Mouse (Mus musculus): ENCODE data around the gene Icam2. TPM values are rescaled to one million over a fixed set of nuclear protein-coding genes. Genes with fewer than 3 reads are reported as not detected.
A peak's percentile ranks its signal among the peaks of the same experiment; 100 is the strongest.

Gene Icam2
- polyA plus RNA-seq (2015; fragmentation: Nextera tagmentation; extraction: Ambion mirVana): 28.7 and 30.1 TPM in 2 replicates

DNA sequence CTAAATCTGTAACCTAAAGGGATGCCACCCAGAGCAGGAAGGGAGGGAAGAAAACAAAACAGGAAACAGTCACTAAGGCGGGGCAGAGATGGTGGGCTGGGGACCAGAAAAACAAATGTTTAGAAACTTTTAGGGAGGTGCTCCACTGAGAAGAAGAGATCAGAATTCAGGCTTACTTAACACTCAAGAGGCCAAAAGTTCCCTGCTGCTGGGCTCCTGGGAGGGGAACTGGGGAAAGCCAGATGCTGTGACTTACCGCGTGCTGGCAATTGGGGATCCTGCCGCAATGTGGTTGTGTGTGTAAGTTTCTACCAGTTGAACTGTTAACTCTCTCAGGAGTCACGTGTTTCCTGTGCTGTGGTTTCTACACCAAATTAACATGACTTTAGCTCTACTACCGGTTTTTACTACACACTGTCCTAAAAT is at the start of gene Icam2:
Gene Icam2 (minus strand): TSS at position 285 of the 426 bp plus-strand sequence.
- H3K4me1 ChIP-seq: peaks cover 16% of the 10 kb centered on the region
- no peaks in the 10 kb centered on the region for H3K36me3 ChIP-seq
- no peak within 1 kb of the TSS for H3K9ac ChIP-seq
- no peak within 1 kb of the TSS for H3K4me3 ChIP-seq
- H3K27me3 ChIP-seq: no peaks in the 10 kb centered on the region
- H3K4me2 ChIP-seq (replicated peaks): no peak within 1 kb of the TSS
- 56% methylated on average over 6 of the region's 6 CpGs for WGBS
- H3K27ac ChIP-seq: no peak within 1 kb of the TSS
- no peaks in the 10 kb centered on the region for H3K9me3 ChIP-seq
- ATAC-seq (ENCODE audit: low FRiP score, low read depth): no peak

DNA sequence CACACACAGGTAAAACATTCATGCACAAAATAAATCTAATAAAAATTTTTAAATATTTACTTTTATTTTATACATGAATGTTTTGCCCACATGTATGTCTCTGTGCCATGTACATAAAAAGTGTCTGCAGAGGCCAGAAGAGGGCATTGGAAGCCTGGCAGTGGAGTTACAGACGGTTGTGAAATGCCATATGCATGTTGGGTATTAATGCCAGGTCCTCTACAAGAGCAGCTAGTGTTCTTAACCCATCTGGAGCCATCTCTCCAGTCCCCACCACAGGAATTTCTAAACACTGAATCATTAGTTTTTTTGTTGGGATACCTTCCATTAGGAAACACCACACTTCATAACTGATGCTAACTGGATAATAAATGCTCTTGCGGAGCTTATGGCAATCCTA is 49.7 kb upstream of the Icam2 start:
- no peak overlapping the region for H3K9ac ChIP-seq
- H3K4me3 ChIP-seq: no peak overlapping the region
- WGBS: 76% methylated on average over 2 of the region's 2 CpGs
- no peaks in the 10 kb centered on the region for H3K9me3 ChIP-seq
- no peaks in the 10 kb centered on the region for H3K4me1 ChIP-seq
- H3K4me2 ChIP-seq (replicated peaks): no peak overlapping the region
- H3K27me3 ChIP-seq: no peaks in the 10 kb centered on the region
- no peak overlapping the region for H3K27ac ChIP-seq
- H3K36me3 ChIP-seq: peaks cover 8% of the 10 kb centered on the region; the same call in 1 of the 2 replicates
- ATAC-seq (ENCODE audit: low FRiP score, low read depth): no peak

DNA sequence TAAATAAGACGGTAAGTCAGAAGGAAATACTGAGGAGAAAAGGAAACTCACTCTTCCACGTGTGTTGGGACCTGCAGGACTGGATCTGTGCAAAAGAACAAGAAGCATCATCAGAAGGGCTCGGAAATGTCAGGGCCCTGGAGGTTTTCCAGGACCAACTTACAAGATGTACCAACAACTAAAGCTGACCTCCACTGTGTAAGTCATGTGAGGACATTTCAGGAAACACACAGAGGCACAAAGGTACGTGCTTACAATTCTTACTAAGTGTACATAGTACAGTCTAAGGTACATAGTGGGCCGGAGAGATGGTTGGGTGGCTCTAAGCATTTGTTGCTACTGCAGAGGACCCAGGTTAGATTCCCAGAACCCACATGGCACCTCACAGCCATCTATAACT is 49.2 kb upstream of the Icam2 start:
- 89% methylated on average over 5 of the region's 5 CpGs for WGBS

DNA sequence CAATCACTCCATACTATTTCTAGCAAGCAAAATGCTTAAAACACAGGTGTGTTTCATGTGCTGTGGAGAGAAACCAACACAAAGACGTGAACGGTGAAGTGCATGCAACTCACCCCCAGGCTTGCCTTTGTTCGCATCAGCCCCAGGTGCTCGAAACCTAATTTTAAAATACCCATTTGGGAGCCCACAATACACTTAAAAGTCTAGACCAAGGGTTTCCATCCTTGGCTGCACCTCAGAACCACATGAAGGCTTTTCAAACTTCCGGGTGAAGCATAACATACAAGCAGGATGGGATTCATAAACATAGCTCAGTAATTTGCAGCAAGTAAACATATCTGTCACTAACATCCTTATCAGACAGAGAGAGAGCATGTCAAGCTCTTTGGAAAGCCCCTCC is 42.5 kb upstream of the Icam2 start:
- WGBS: 88% methylated on average over 5 of the region's 5 CpGs
- Histone ChIP-seq H3K4me3 (no peak overlapping the region), H3K27me3 (no peaks in the 10 kb centered on the region), H3K4me2 (replicated peaks) (no peak overlapping the region), H3K9me3 (no peaks in the 10 kb centered on the region), H3K27ac (no peak overlapping the region), H3K36me3 (peaks cover 25% of the 10 kb centered on the region; the same call in 1 of the 2 replicates), H3K9ac (no peak overlapping the region), H3K4me1 (peaks cover 4% of the 10 kb centered on the region; the same call in 1 of the 2 replicates)
- ATAC-seq (ENCODE audit: low FRiP score, low read depth): no peak

More for the DNA sequence above, 49.2 kb upstream of the Icam2 start:
- no peaks in the 10 kb centered on the region for H3K27me3 ChIP-seq
- H3K4me3 ChIP-seq: no peak overlapping the region
- no peaks in the 10 kb centered on the region for H3K4me1 ChIP-seq
- no peak overlapping the region for H3K9ac ChIP-seq
- no peaks in the 10 kb centered on the region for H3K9me3 ChIP-seq
- H3K27ac ChIP-seq: no peak overlapping the region
- ATAC-seq (ENCODE audit: low FRiP score, low read depth): no peak
- peaks cover 11% of the 10 kb centered on the region; the same call in 1 of the 2 replicates for H3K36me3 ChIP-seq
- H3K4me2 ChIP-seq (replicated peaks): no peak overlapping the region

DNA sequence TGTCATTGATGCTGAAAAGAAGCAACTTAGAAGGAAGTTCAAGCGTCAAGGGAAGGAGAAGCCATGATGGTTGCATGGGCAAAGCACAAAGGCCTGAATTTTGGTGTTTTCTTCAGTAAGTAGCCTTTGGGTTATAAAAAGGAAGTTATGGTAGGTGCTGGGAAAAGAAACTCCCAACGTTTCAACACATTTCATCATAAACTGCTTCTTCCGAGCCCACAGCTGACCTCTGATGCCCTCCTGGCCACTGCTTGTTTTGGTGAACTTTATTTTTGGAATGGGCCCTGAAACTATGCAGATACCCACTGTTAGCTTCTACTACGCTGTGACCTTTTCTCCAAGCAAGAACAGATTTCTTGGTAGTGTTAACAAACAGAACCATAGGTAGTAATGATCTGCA is 41.8 kb upstream of the Icam2 start:
- WGBS: 82% methylated on average over 4 of the region's 4 CpGs
- Histone ChIP-seq H3K27me3 (no peaks in the 10 kb centered on the region), H3K36me3 (peaks cover 25% of the 10 kb centered on the region; the same call in 1 of the 2 replicates), H3K4me1 (peaks cover 4% of the 10 kb centered on the region; the same call in 1 of the 2 replicates), H3K9ac (no peak overlapping the region), H3K4me3 (no peak overlapping the region), H3K9me3 (no peaks in the 10 kb centered on the region), H3K27ac (no peak overlapping the region), H3K4me2 (replicated peaks) (no peak overlapping the region)
- no peak for ATAC-seq (ENCODE audit: low FRiP score, low read depth)

GRCm38 (mm10) chr11:106428556-106428955 is 40.7 kb upstream of the Icam2 start:
- Histone ChIP-seq H3K4me3 (no peak overlapping the region), H3K4me2 (replicated peaks) (no peak overlapping the region), H3K9me3 (no peaks in the 10 kb centered on the region), H3K9ac (no peak overlapping the region), H3K27ac (no peak overlapping the region), H3K36me3 (peaks cover 17% of the 10 kb centered on the region; the same call in 1 of the 2 replicates), H3K4me1 (peaks cover 4% of the 10 kb centered on the region; the same call in 1 of the 2 replicates), H3K27me3 (no peaks in the 10 kb centered on the region)
- WGBS: 76% methylated on average over 2 of the region's 2 CpGs
- ATAC-seq (ENCODE audit: low FRiP score, low read depth): no peak

- no peak for ATAC-seq (ENCODE audit: low FRiP score, low read depth)
Observed at GRCm38 (mm10) chr11:106428106-106428505, 40.2 kb upstream of the Icam2 start.

DNA sequence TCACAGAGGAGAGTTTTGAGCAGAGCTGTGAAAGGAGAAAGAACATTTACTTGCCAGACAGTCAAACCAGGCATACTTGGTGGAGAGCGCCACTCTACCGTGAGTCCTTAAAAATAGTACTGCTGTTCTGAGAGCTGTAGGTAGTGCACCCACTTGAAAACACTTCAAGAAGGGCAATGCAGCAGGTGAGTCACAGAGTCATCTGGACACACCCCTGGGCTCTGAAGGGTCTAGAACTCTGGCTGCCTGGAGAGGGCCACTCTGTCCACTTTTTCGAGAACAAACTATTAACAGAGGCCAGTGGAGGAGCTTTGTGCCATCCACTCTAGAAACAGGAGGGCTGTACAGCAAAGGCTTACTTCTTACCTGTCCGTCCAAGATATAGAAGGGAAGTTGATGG is 38.6 kb upstream of the Icam2 start:
- H3K4me3 ChIP-seq: no peak overlapping the region
- no peak overlapping the region for H3K4me2 ChIP-seq (replicated peaks)
- peaks cover 19% of the 10 kb centered on the region for H3K36me3 ChIP-seq
- no peaks in the 10 kb centered on the region for H3K9me3 ChIP-seq
- H3K4me1 ChIP-seq: peaks cover 4% of the 10 kb centered on the region; the same call in 1 of the 2 replicates
- no peak for ATAC-seq (ENCODE audit: low FRiP score, low read depth)
- WGBS: 96% methylated on average over 4 of the region's 4 CpGs
- H3K27me3 ChIP-seq: no peaks in the 10 kb centered on the region
- no peak overlapping the region for H3K9ac ChIP-seq
- no peak overlapping the region for H3K27ac ChIP-seq

More at GRCm38 (mm10) chr11:106428106-106428505, 40.2 kb upstream of the Icam2 start:
- Histone ChIP-seq H3K27ac (no peak overlapping the region), H3K4me2 (replicated peaks) (no peak overlapping the region), H3K4me1 (peaks cover 4% of the 10 kb centered on the region; the same call in 1 of the 2 replicates), H3K4me3 (no peak overlapping the region), H3K9me3 (no peaks in the 10 kb centered on the region), H3K27me3 (no peaks in the 10 kb centered on the region), H3K9ac (no peak overlapping the region), H3K36me3 (peaks cover 20% of the 10 kb centered on the region)
- 63% methylated on average over 4 of the region's 4 CpGs for WGBS

DNA sequence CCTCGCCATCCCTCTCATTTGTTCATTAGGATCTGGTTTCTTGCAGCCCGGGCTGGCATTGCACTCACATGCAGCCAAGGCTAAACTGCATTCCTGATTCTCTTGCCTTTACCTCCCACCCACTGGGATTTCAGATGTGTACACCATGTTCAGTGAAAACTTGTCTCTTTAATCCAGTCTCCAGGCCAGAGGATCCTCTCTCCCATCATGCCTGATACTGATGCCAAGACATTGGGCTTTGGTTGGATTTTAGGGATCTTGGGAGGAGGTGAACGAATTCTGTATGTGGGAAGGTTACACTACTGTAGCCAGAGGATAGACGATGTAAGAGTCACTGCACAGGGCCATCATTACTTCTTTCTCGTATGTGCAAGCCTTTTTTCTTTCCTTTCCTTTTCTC is 37.3 kb upstream of the Icam2 start:
- Histone ChIP-seq H3K4me3 (no peak overlapping the region), H3K27me3 (no peaks in the 10 kb centered on the region), H3K9ac (no peak overlapping the region), H3K4me2 (replicated peaks) (no peak overlapping the region), H3K27ac (no peak overlapping the region), H3K9me3 (no peaks in the 10 kb centered on the region), H3K36me3 (peaks cover 20% of the 10 kb centered on the region), H3K4me1 (peaks cover 4% of the 10 kb centered on the region; the same call in 1 of the 2 replicates)
- no peak for ATAC-seq (ENCODE audit: low FRiP score, low read depth)
- 90% methylated on average over 5 of the region's 5 CpGs for WGBS

- no peak overlapping the region for H3K4me2 ChIP-seq (replicated peaks)
- H3K9me3 ChIP-seq: no peaks in the 10 kb centered on the region
- ATAC-seq (ENCODE audit: low FRiP score, low read depth): no peak
- WGBS: 79% methylated on average over 9 of the region's 9 CpGs
- no peaks in the 10 kb centered on the region for H3K4me1 ChIP-seq
- H3K27ac ChIP-seq: no peak overlapping the region
- H3K9ac ChIP-seq: no peak overlapping the region
- no peak overlapping the region for H3K4me3 ChIP-seq
- peaks cover 19% of the 10 kb centered on the region for H3K36me3 ChIP-seq
- H3K27me3 ChIP-seq: no peaks in the 10 kb centered on the region
Observed at GRCm38 (mm10) chr11:106419262-106420102, 31.6 kb upstream of the Icam2 start.

DNA sequence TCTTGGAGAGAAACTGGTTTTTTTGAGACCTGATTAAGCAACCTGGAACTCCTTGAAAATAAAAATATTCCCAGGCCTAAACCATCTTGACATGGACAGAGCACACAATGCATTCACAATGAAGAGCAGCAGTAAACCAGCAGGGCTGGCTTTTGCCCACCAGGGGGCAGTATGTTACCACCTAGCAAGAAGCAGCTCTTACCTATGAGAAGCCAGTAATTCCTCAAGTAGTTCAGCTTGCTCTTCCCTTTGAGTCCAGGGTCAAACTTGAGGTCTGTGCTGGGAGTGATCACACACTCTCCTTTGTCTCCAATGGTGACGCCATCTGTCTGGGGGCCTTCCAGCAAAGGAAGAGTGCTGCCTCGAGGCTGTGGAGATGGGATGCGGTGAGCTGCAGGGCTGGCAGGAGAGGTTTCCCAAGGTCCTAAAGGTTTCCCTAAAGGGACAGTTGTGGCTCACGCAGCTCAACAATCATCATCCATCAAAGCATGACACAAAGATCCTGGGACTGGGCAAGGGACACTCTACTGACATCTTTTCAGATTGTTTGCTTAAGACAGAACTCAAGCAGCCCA is 30.8 kb upstream of the Icam2 start:
- Histone ChIP-seq H3K27me3 (no peaks in the 10 kb centered on the region), H3K4me2 (replicated peaks) (no peak overlapping the region), H3K9ac (no peak overlapping the region), H3K9me3 (no peaks in the 10 kb centered on the region), H3K4me3 (no peak overlapping the region), H3K27ac (no peak overlapping the region), H3K4me1 (no peaks in the 10 kb centered on the region), H3K36me3 (peaks cover 27% of the 10 kb centered on the region)
- WGBS: 38% methylated on average over 4 of the region's 4 CpGs
- ATAC-seq (ENCODE audit: low FRiP score, low read depth): peak; percentile 67; the same call in 1 of the 2 replicates

- WGBS: 85% methylated on average over 2 of the region's 2 CpGs
- Histone ChIP-seq H3K27me3 (no peaks in the 10 kb centered on the region), H3K4me1 (no peaks in the 10 kb centered on the region), H3K4me2 (replicated peaks) (no peak overlapping the region), H3K4me3 (no peak overlapping the region), H3K27ac (no peak overlapping the region), H3K36me3 (peaks cover 26% of the 10 kb centered on the region), H3K9me3 (no peaks in the 10 kb centered on the region), H3K9ac (no peak overlapping the region)
- ATAC-seq (ENCODE audit: low FRiP score, low read depth): no peak
Observed at GRCm38 (mm10) chr11:106417860-106418259, 30.0 kb upstream of the Icam2 start.

Data from limb, embryonic 13.5 days (tissue).